Mouse (Mus musculus): ENCODE measurements around the gene Il17rb.

DNA sequence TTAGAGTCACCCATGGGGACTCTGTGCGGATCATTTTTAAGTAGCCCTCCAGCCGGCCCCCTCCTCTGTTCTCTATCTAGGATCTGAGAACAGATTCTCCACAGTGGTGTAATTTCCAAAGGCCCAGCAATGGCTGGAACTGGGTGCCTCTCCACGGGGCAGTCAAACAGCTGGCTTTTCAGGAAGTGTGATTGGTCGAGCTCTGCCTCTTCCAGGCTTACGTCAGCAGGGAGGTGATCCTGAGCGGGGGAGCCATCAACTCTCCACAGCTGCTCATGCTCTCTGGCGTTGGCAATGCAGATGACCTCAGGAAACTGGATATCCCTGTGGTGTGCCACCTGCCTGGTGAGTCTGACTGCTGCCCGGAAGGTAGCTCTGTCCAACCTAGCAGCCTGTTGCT lies 24.7 kb upstream of the Il17rb start:
- TF ChIP-seq EP300 (IDR thresholded peaks at IDR 0.05; ENCODE audit: low read depth) (no peak), CTCF (IDR thresholded peaks at IDR 0.05; ENCODE audit: low read depth) (no peak)
